Mouse (Mus musculus): ENCODE measurements at regions not wholly inside any gene's neighbourhood (a gene's known extent, or its start where the extent isn't known, plus 50 kb on each side); places are given as distances from the start of the nearest gene placed in this dataset.

DNA sequence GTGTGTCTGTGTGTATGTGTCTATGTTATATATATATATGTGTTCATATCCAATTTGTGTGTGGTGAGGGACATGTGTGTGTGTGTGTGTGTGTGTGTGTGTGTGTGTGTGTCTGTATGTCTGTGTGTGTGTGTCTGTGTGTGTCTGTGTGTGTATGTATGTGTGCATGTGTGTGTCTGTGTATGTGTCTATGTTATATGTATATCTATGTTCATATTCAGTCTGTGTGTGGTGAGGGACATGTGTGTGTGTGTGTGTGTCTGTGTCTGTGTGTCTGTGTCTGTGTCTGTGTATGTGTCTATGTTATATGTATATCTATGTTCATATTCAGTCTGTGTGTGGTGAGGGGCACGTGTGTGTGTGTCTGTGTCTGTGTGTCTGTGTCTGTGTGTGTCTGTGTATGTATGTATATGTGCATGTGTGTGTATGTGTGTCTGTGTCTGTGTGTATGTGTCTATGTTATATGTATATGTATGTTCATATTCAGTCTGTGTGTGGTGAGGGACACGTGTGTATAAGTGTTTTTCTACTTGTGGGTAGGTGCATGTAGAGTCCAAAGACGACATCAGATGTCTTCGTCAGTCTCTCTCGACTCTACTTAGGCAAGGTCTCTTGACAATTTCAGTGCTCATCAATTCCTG lies 370.5 kb upstream of the Slc7a11 start:
- no peak for DNase-seq

GRCm38 (mm10) chr3:50815716-50816115 lies 372.3 kb upstream of the Slc7a11 start:
- DNase-seq, result no peak

DNA sequence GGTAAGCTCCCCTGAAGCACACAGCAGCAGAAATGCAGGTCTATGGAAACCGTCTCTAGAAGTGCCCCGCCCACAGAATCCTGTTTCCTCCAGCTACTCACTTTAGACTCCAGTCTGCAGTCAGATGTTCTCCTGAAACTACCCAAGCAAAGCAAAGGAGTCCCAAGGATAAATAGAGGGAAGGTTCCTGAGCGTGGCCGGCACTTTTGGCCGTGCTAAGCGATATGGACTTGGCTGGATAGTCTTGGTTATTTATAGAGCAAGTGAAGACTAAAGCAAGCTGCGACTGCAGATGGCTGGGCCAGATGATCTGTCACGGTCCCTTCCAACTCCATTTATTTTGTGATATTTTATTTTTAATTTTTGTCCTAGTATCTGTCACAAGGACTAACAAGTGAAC lies 373.1 kb upstream of the Slc7a11 start:
- peak; percentile 35 for DNase-seq

GRCm38 (mm10) chr3:50817361-50817760 lies 373.9 kb upstream of the Slc7a11 start:
- no peak for DNase-seq

DNA sequence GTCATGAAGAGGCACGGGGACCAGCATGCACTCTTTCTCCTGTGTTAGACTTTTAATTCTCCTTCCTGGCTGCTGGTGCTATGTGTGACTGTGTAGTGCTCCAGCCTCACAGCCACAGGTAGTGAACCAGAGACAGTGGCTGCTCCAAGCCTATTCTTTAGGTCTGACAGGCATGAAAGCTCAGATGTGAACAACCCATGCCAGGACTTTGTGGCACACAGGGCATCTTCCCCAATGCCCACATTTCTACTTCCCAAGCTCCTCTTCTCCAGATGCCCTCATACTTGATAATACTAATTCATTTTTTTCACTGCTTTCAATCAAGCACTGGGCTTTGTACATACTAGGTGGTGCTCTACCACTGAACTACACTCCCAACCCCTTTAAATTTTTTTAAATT lies 377.4 kb upstream of the Slc7a11 start:
- DNase-seq, result no peak

DNA sequence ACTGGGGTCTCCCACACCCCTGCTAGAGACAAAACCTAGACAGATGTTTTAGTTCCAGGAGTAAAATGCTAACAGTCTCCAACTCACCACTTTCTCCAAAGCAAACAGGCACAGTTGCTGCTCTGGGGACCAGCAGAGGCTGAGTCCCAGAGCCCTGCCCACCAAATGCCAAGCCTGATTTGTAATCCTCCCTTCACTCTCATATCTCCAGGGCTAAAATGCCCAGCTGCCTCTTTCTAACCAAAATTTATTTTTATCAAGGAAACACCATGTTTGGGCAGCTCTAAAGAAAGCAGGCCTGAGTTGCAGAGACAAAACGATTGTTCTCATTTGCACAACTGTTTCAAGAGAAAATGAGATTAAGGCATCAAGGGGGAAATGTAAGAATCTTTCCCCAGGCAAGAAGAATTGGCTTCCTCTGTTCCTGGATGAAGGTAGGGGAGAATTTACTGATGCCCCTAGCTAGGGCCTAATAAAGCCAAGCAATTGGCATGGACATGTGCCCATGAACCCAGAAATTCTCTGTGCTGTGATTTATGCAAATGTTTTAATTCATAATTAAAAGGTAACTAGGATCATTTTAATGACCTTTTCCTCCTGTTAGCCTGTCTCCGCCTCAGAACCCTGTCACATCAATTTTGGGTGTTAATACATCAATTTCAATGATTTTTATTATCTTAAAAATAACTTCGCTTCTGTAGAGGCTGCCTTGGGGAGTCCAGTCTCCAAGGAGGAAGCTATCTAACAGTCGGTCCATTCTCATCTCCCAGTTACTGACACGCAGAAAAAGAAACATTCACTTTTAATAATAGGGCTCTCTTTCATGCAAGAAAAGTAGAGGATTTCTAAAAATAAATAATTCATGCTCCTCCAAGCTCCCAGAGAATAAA lies 382.4 kb upstream of the Slc7a11 start:
- DNase-seq, result no peak

GRCm38 (mm10) chr3:50826424-50826819 lies 383.0 kb upstream of the Slc7a11 start:
- DNase-seq, result no peak

- DNase-seq, result no peak
These were observed 385.8 kb upstream of the Slc7a11 start for GRCm38 (mm10) chr3:50829211-50829610.

GRCm38 (mm10) chr3:50830446-50830845 lies 387.0 kb upstream of the Slc7a11 start:
- DNase-seq, result no peak

GRCm38 (mm10) chr3:50830926-50831325 lies 387.5 kb upstream of the Slc7a11 start:
- no peak for DNase-seq

- peak; percentile 30 for DNase-seq
These were observed 382.0 kb upstream of the Noct start for GRCm38 (mm10) chr3:50842216-50842615.

DNA sequence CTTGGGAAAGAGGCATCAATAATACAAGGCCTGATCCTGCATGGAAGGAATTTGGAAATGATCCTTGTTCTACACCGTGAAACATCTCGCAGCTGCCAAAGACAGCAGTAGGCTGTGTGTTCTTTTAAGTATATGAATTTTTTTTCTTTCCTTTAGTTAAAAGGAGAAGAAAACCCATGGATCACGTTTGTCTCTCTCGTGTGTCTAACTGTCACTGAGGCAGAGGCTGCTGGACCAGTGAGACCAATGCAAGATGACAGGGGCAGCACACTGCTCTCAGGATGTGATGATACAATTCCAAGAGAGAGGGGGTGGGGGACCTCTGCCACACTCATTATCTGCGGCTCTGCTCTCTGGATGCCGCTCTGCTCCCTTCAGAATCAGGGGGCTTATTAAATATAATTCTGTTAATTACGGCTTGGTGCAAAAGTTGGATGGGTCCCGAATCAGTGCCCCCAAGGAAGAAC lies 379.4 kb upstream of the Noct start:
- no peak for DNase-seq

DNA sequence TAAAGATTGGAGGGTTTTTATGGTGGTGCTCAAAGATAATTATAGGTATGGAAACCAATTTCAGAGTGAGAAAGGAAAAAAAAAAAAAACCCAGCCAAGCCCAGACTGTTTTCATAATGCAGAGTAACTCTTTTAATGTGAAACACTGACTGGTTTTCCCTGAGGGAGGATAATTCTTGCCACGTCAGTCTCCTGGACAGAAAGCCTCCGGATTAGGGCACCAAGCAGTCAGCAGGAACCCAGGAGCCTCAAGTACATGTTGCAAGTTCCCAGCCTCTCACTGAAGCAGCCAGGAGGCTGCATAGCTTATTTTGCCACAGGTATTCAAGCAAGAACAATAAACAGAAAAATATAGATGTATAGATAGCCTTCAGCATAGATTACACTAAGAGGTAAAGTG lies 378.9 kb upstream of the Noct start:
- no peak for DNase-seq

- DNase-seq, result no peak
These were observed 375.7 kb upstream of the Noct start for GRCm38 (mm10) chr3:50848528-50848927.

GRCm38 (mm10) chr3:50851083-50851637 lies 373.1 kb upstream of the Noct start:
- no peak for DNase-seq

DNA sequence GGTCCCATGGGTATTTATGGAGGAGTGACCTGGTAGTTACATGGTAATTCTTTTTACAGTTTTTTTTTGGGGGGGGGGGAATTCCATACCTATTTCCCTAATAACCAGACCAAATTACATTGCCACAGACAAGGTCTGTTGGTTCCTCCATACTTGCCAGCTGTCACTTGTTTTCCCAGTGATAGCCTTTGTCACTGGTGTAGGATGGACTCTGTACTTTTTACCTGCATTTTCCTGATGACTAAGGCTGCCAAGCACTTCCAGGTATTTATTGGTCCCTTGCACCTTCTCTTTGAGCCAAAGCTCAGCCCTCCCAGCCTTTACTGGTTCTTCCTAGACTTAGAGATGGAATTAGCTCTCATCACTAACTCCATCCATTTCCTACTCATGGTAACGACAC lies 357.1 kb upstream of the Noct start:
- no peak for DNase-seq

GRCm38 (mm10) chr3:50869211-50869610 lies 355.0 kb upstream of the Noct start:
- DNase-seq, result no peak

DNA sequence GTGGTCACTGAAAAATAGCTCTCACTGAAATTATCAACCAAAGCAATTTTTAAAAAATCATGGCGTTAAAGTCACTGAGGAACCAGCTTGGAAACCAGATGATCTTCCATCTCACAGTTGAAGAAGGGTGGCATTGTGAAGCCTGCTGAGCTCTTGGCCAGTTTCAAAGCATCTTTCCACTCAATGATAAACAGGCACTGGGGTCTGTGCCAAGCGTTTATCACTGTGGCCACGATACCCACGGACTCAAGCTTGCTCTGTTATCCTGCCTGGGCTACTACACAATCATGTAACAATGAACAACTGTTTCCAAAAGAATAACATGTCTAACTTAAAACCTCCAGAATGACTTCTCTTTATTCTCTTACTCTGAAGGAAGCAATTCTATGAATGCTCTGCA lies 345.2 kb upstream of the Noct start:
- DNase-seq, result no peak

DNA sequence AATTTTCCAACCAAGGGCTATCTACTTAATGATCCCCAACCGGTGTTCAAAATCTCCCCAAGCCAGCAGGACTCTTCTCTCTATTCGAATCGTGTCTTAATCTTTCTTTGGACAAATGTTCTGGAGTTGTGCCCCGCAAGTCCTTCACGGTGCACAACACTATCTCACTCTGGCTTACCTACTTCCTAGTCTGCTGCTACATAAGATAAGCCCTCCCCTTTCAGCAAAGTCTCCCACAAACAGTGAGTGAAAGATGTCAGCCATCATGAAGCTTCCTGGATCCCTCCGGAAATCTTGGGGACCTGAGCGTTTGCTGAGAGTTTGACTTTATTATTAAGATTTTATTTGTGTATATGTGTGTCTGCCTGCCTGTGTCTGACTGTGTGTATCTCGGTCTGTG lies 344.7 kb upstream of the Noct start:
- no peak for DNase-seq

- no peak for DNase-seq
These were observed 342.6 kb upstream of the Noct start for GRCm38 (mm10) chr3:50881437-50882248.

- no peak for DNase-seq
These were observed 342.0 kb upstream of the Noct start for GRCm38 (mm10) chr3:50882249-50882733.

GRCm38 (mm10) chr3:50886336-50886735 lies 337.9 kb upstream of the Noct start:
- DNase-seq, result no peak

Measured in gastrocnemius, postnatal 25 days (tissue).